Mouse (Mus musculus): ENCODE measurements at regions not wholly inside any gene's neighbourhood (a gene's known extent, or its start where the extent isn't known, plus 50 kb on each side); places are given as distances from the start of the nearest gene placed in this dataset.

- ATAC-seq (ENCODE audit: low FRiP score) (no peak), DNase-seq (ENCODE audit: low spot score) (no peak)
- H3K27ac ChIP-seq (ENCODE audit: low read depth, low read length), result no peak overlapping the region
- no peaks in the 10 kb centered on the region; the same call in 1 of the 2 replicates for H3K27me3 ChIP-seq (ENCODE audit: insufficient read depth, low read length)
- no peak for TF ChIP-seq CTCF (IDR thresholded peaks at IDR 0.05)
- H3K9ac ChIP-seq (replicated peaks; ENCODE audit: low read length, poor library complexity, severe bottlenecking), result no peak overlapping the region
- H3K4me1 ChIP-seq (ENCODE audit: insufficient read depth, low read length), result no peaks in the 10 kb centered on the region
- no peak overlapping the region for H3K4me3 ChIP-seq (ENCODE audit: low read depth, low read length)
- 87% methylated on average over 9 of the region's 9 CpGs for WGBS
- H3K4me2 ChIP-seq (ENCODE audit: low read depth, low read length, poor library complexity, severe bottlenecking), result no peak overlapping the region
- no peaks in the 10 kb centered on the region for H3K36me3 ChIP-seq (ENCODE audit: insufficient read depth, low read length)
- H3K9me3 ChIP-seq (ENCODE audit: low read length), result no peaks in the 10 kb centered on the region
These were observed 55.7 kb upstream of the Eef2kmt start for GRCm38 (mm10) chr16:5311456-5311855.

- Histone ChIP-seq H3K9ac (replicated peaks; ENCODE audit: low read length, poor library complexity, severe bottlenecking) (no peak overlapping the region), H3K27ac (ENCODE audit: low read depth, low read length) (no peak overlapping the region), H3K36me3 (ENCODE audit: insufficient read depth, low read length) (no peaks in the 10 kb centered on the region), H3K4me1 (ENCODE audit: insufficient read depth, low read length) (no peaks in the 10 kb centered on the region), H3K27me3 (ENCODE audit: insufficient read depth, low read length) (no peaks in the 10 kb centered on the region; the same call in 1 of the 2 replicates), H3K4me2 (ENCODE audit: low read depth, low read length, poor library complexity, severe bottlenecking) (no peak overlapping the region), H3K4me3 (ENCODE audit: low read depth, low read length) (no peak overlapping the region), H3K9me3 (ENCODE audit: low read length) (no peaks in the 10 kb centered on the region)
- ATAC-seq (ENCODE audit: low FRiP score), result no peak
- no peak for TF ChIP-seq CTCF (IDR thresholded peaks at IDR 0.05)
- 91% methylated on average over 10 of the region's 10 CpGs for WGBS
- DNase-seq (ENCODE audit: low spot score), result no peak
These were observed 55.0 kb upstream of the Eef2kmt start for GRCm38 (mm10) chr16:5310736-5311135.

GRCm38 (mm10) chr16:5307761-5308160 lies 52.0 kb upstream of the Eef2kmt start:
- no peak for DNase-seq (ENCODE audit: low spot score)
- no peak overlapping the region for H3K27ac ChIP-seq (ENCODE audit: low read depth, low read length)
- H3K9ac ChIP-seq (replicated peaks; ENCODE audit: low read length, poor library complexity, severe bottlenecking), result no peak overlapping the region
- peak overlapping the region; percentile 46; the same call in 1 of the 2 replicates for H3K4me3 ChIP-seq (ENCODE audit: low read depth, low read length)
- ATAC-seq (ENCODE audit: low FRiP score), result no peak
- no peak for TF ChIP-seq CTCF (IDR thresholded peaks at IDR 0.05)
- no peaks in the 10 kb centered on the region; the same call in 1 of the 2 replicates for H3K27me3 ChIP-seq (ENCODE audit: insufficient read depth, low read length)
- no peaks in the 10 kb centered on the region for H3K4me1 ChIP-seq (ENCODE audit: insufficient read depth, low read length)
- 87% methylated on average over 7 of the region's 7 CpGs for WGBS
- H3K4me2 ChIP-seq (ENCODE audit: low read depth, low read length, poor library complexity, severe bottlenecking), result peak overlapping the region; percentile 90
- no peaks in the 10 kb centered on the region for H3K9me3 ChIP-seq (ENCODE audit: low read length)
- no peaks in the 10 kb centered on the region for H3K36me3 ChIP-seq (ENCODE audit: insufficient read depth, low read length)

- 60% methylated on average over 7 of the region's 7 CpGs for WGBS
- peak; percentile 20; the same call in 1 of the 2 replicates for ATAC-seq (ENCODE audit: low FRiP score)
- no peak for DNase-seq (ENCODE audit: low spot score)
These were observed 51.4 kb upstream of the Eef2kmt start for GRCm38 (mm10) chr16:5307249-5307605.

GRCm38 (mm10) chr16:5306588-5307248 lies 50.9 kb upstream of the Eef2kmt start:
- DNase-seq (ENCODE audit: low spot score), result peak; percentile 75
- WGBS, result 2% methylated on average over 36 of the region's 36 CpGs
- Histone ChIP-seq H3K27me3 (ENCODE audit: insufficient read depth, low read length) (no peaks in the 10 kb centered on the region; the same call in 1 of the 2 replicates), H3K4me3 (ENCODE audit: low read depth, low read length) (peak overlapping the region; percentile 46), H3K4me1 (ENCODE audit: insufficient read depth, low read length) (no peaks in the 10 kb centered on the region), H3K9me3 (ENCODE audit: low read length) (0 out of 2 replicates have a peak, but pooled peaks cover 4% of the 10 kb centered on the region), H3K36me3 (ENCODE audit: insufficient read depth, low read length) (no peaks in the 10 kb centered on the region), H3K9ac (replicated peaks; ENCODE audit: low read length, poor library complexity, severe bottlenecking) (peak overlapping the region; percentile 46), H3K27ac (ENCODE audit: low read depth, low read length) (no peak overlapping the region), H3K4me2 (ENCODE audit: low read depth, low read length, poor library complexity, severe bottlenecking) (peak overlapping the region; percentile 90)
- TF ChIP-seq CTCF (IDR thresholded peaks at IDR 0.05), result peak; percentile 100
- ATAC-seq (ENCODE audit: low FRiP score), result peak; percentile 78

More at GRCm38 (mm10) chr16:5307249-5307605, 51.4 kb upstream of the Eef2kmt start:
- H3K4me2 ChIP-seq (ENCODE audit: low read depth, low read length, poor library complexity, severe bottlenecking), result peak overlapping the region; percentile 90
- TF ChIP-seq CTCF (IDR thresholded peaks at IDR 0.05), result no peak
- H3K4me3 ChIP-seq (ENCODE audit: low read depth, low read length), result peak overlapping the region; percentile 46
- no peaks in the 10 kb centered on the region for H3K4me1 ChIP-seq (ENCODE audit: insufficient read depth, low read length)
- H3K36me3 ChIP-seq (ENCODE audit: insufficient read depth, low read length), result no peaks in the 10 kb centered on the region
- H3K9me3 ChIP-seq (ENCODE audit: low read length), result no peaks in the 10 kb centered on the region
- no peaks in the 10 kb centered on the region; the same call in 1 of the 2 replicates for H3K27me3 ChIP-seq (ENCODE audit: insufficient read depth, low read length)
- H3K27ac ChIP-seq (ENCODE audit: low read depth, low read length), result no peak overlapping the region
- peak overlapping the region; percentile 46 for H3K9ac ChIP-seq (replicated peaks; ENCODE audit: low read length, poor library complexity, severe bottlenecking)
